Mouse (Mus musculus) olfactory bulb, adult 2 months (tissue): ENCODE results near the gene Fggy.

Experiments used
- CTCF ChIP-seq: fragments of 200-500 bp; IDR thresholded peaks from 2 replicates; pipeline ENCODE4 v1.5.1; 2012; ENCODE audit warnings: low read depth, mild to moderate bottlenecking, low read length, moderate library complexity; ENCODE audit not compliant: insufficient read depth
- POLR2A ChIP-seq: fragments of 200-500 bp; IDR thresholded peaks from 2 replicates; pipeline ENCODE4 v1.6.1; 2012; ENCODE audit warnings: mild to moderate bottlenecking, low read depth, low read length, moderate library complexity; ENCODE audit not compliant: insufficient read depth

GRCm38 (mm10) chr4:95752538-95753188 is 195.4 kb downstream of the Fggy start:
- no peak for TF ChIP-seq CTCF
- TF ChIP-seq POLR2A, result no peak
